Mouse (Mus musculus): ENCODE measurements around the gene Olfr855.

The Olfr855 gene

GRCm38 (mm10) chr9:19582317-19582716, at the start of gene Olfr855:
Olfr855 (plus strand) TSS chr9:19582617.
- CTCF ChIA-PET = no interaction called here

GRCm38 (mm10) chr9:19540976-19541375, 41.4 kb upstream of the Olfr855 start, which contains the start of gene Olfr853:
Olfr853 (minus strand) TSS chr9:19541076.
- CTCF ChIA-PET = interaction anchor here (0.5 kb wide), 1 partner anchor 40 kb away, joined by 3 read pairs; no protein-coding TSS in a partner anchor

- CTCF ChIA-PET = no interaction called here
Measured at GRCm38 (mm10) chr9:19567282-19567681, 15.1 kb upstream of the Olfr855 start, which contains the start of gene Olfr854. Olfr854 (minus strand) TSS chr9:19567382.

GRCm38 (mm10) chr9:19621297-19621696, 38.9 kb downstream of the Olfr855 start:
- CTCF ChIA-PET = no interaction called here

GRCm38 (mm10) chr9:19621843-19622822, 39.7 kb downstream of the Olfr855 start, which contains the start of gene Zfp317:
Zfp317 (plus strand) TSS chr9:19622102.
- CTCF ChIA-PET = no interaction called here

- CTCF ChIA-PET = no interaction called here
Measured at GRCm38 (mm10) chr9:19629574-19629973, 47.2 kb downstream of the Olfr855 start.
